Mouse (Mus musculus) E14TG2a.4 (cell line): ENCODE measurements around the gene Hmgcr.

ENCODE experiments used
- CTCF ChIP-seq: conservative IDR thresholded peaks from 2 replicates; pipeline ENCODE4 v1.5.1; 2014; ENCODE audit warnings: low read length
- NANOG ChIP-seq: IDR thresholded peaks from 2 replicates; pipeline ENCODE4 v1.6.1; 2014; ENCODE audit warnings: borderline replicate concordance, low read length, mixed read lengths
- POU5F1 ChIP-seq: IDR thresholded peaks from 2 replicates; pipeline ENCODE4 v1.6.1; 2014; ENCODE audit warnings: low read length, borderline replicate concordance

GRCm38 (mm10) chr13:96671906-96672234 is 1.1 kb upstream of the Hmgcr start:
- TF ChIP-seq CTCF (no peak), POU5F1 (no peak), NANOG (no peak)
